Mouse (Mus musculus) C2C12 (cell line): ENCODE measurements around the gene Fam114a1. TPM values are rescaled to one million over a fixed set of nuclear protein-coding genes. Genes with fewer than 3 reads are reported as not detected.

Experiments
- H3K27me3 ChIP-seq: one replicate; pipeline ENCODE4 v1.6.1; 2011; ENCODE audit not compliant: control insufficient read depth, insufficient read depth, insufficient read length
- H3K36me3 ChIP-seq: one replicate; pipeline ENCODE4 v1.6.1; 2011; ENCODE audit not compliant: control insufficient read depth, insufficient read depth
- H3K4me3 ChIP-seq: one replicate; pipeline ENCODE4 v1.5.1; 2011; ENCODE audit warnings: mild to moderate bottlenecking, control low read depth; ENCODE audit not compliant: poor library complexity, insufficient read depth, severe bottlenecking
- H3K79me2 ChIP-seq: one replicate; pipeline ENCODE4 v1.6.1; 2011; ENCODE audit not compliant: control insufficient read depth, insufficient read depth
- H3K79me3 ChIP-seq: one replicate; pipeline ENCODE4 v1.6.1; 2011; ENCODE audit warnings: low read depth, control low read depth
- H3ac ChIP-seq: one replicate; pipeline ENCODE3; 2011; ENCODE audit warnings: low read depth; ENCODE audit not compliant: control insufficient read depth, insufficient read length
- CEBPB ChIP-seq: IDR thresholded peaks from one replicate; pipeline ENCODE4 v1.6.1; 2011; ENCODE audit warnings: low read depth, mild to moderate bottlenecking, control low read depth, moderate library complexity
- CTCF ChIP-seq: IDR thresholded peaks from one replicate; pipeline ENCODE4 v1.5.1; 2011; ENCODE audit not compliant: control insufficient read depth, insufficient read depth, insufficient read length
- FOSL1 ChIP-seq: IDR thresholded peaks from one replicate; pipeline ENCODE4 v1.8.0; 2011; ENCODE audit warnings: mild to moderate bottlenecking, low read length; ENCODE audit not compliant: poor library complexity, insufficient read depth, severe bottlenecking
- MAX ChIP-seq: IDR thresholded peaks from one replicate; pipeline ENCODE4 v1.6.1; 2011; ENCODE audit warnings: mild to moderate bottlenecking, control low read depth
- MYOD1 ChIP-seq: IDR thresholded peaks from one replicate; pipeline ENCODE4 v1.6.1; 2011; ENCODE audit warnings: low read depth; ENCODE audit not compliant: control insufficient read depth, insufficient read length
- MYOG ChIP-seq: IDR thresholded peaks from one replicate; pipeline ENCODE4 v1.6.1; 2011; ENCODE audit not compliant: control insufficient read depth, insufficient read length; ENCODE audit errors: extremely low read depth
- USF1 ChIP-seq: IDR thresholded peaks from one replicate; pipeline ENCODE4 v1.6.1; 2011; ENCODE audit warnings: low read depth, mild to moderate bottlenecking, control low read depth, moderate library complexity
- microRNA-seq: library from miRNA; unstranded; fragments of <30 nt; microRNA quantifications from one replicate; pipeline ENCODE4, GENCODE M21; 2019; ENCODE audit warnings: borderline microRNAs expressed
- polyA plus RNA-seq: library from polyadenylated mRNA; unstranded; fragments of >200 nt; fragmentation: generic; extraction: Trizol; gene quantifications from one replicate; pipeline ENCODE4 v1.2.1, GENCODE M21; 2012; ENCODE audit warnings: missing spikeins

Fam114a1 gene
- polyA plus RNA-seq, 1 experiment, result 14.0 TPM

GRCm38 (mm10) chr5:65078081-65078480, 108.2 kb downstream of the Fam114a1 start:
- no peak for TF ChIP-seq USF1
- no peak for TF ChIP-seq CTCF
- TF ChIP-seq MAX, result no peak
- TF ChIP-seq FOSL1, result peak; percentile 4
- TF ChIP-seq MYOG, result no peak
- H3K79me2 ChIP-seq, result no peaks in the 10 kb centered on the region
- H3K79me3 ChIP-seq, result no peaks in the 10 kb centered on the region
- no peak overlapping the region for H3ac ChIP-seq
- H3K4me3 ChIP-seq, result no peak overlapping the region
- no peaks in the 10 kb centered on the region for H3K27me3 ChIP-seq
- H3K36me3 ChIP-seq, result no peaks in the 10 kb centered on the region

GRCm38 (mm10) chr5:65079881-65080280, 110.0 kb downstream of the Fam114a1 start:
- Histone ChIP-seq H3ac (no peak overlapping the region), H3K27me3 (no peaks in the 10 kb centered on the region), H3K79me2 (no peaks in the 10 kb centered on the region), H3K79me3 (no peaks in the 10 kb centered on the region), H3K4me3 (no peak overlapping the region), H3K36me3 (no peaks in the 10 kb centered on the region)
- TF ChIP-seq FOSL1 (no peak), USF1 (no peak), MYOG (no peak), CEBPB (no peak), CTCF (no peak), MYOD1 (no peak), MAX (no peak)

- TF ChIP-seq CEBPB, result no peak
Observed at GRCm38 (mm10) chr5:65081836-65082235, 112.0 kb downstream of the Fam114a1 start.

DNA sequence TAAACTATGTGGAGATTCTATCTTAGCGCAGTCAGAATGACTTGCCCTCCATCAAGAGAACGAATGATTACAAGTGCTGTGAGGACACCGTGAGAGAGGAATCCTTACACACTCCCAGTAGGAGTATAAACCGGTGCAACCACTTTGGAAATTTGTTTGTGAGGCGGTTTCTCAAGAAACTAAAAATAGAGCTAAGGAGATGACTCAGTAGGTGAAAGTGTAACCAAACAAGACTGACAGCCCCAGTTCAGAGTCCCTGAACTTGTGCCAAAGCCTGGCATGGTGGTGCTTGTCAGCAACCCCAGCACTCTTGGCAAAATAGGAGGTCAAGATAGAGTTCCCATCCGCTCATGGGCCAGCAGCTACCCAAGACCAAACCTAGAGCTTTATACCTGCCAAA, 116.7 kb downstream of the Fam114a1 start:
- Histone ChIP-seq H3K36me3 (no peaks in the 10 kb centered on the region), H3K27me3 (no peaks in the 10 kb centered on the region), H3K79me2 (no peaks in the 10 kb centered on the region), H3K79me3 (no peaks in the 10 kb centered on the region), H3K4me3 (no peak overlapping the region), H3ac (no peak overlapping the region)
- TF ChIP-seq MYOG, result no peak
- TF ChIP-seq FOSL1, result no peak
- no peak for TF ChIP-seq USF1
- TF ChIP-seq CEBPB, result no peak
- no peak for TF ChIP-seq MYOD1
- TF ChIP-seq MAX, result no peak
- TF ChIP-seq CTCF, result no peak

More at GRCm38 (mm10) chr5:65081836-65082235, 112.0 kb downstream of the Fam114a1 start:
- Histone ChIP-seq H3ac (no peak overlapping the region), H3K79me2 (no peaks in the 10 kb centered on the region), H3K27me3 (no peaks in the 10 kb centered on the region), H3K4me3 (no peak overlapping the region), H3K36me3 (no peaks in the 10 kb centered on the region), H3K79me3 (no peaks in the 10 kb centered on the region)

GRCm38 (mm10) chr5:65089707-65090106, 119.8 kb downstream of the Fam114a1 start:
- no peak for TF ChIP-seq FOSL1
- no peak for TF ChIP-seq USF1
- no peak for TF ChIP-seq MAX
- no peak for TF ChIP-seq CEBPB
- no peak for TF ChIP-seq CTCF
- no peak for TF ChIP-seq MYOD1
- TF ChIP-seq MYOG, result no peak
- Histone ChIP-seq H3K4me3 (no peak overlapping the region), H3K36me3 (no peaks in the 10 kb centered on the region), H3K79me2 (no peaks in the 10 kb centered on the region), H3K79me3 (no peaks in the 10 kb centered on the region), H3K27me3 (no peaks in the 10 kb centered on the region), H3ac (no peak overlapping the region)

DNA sequence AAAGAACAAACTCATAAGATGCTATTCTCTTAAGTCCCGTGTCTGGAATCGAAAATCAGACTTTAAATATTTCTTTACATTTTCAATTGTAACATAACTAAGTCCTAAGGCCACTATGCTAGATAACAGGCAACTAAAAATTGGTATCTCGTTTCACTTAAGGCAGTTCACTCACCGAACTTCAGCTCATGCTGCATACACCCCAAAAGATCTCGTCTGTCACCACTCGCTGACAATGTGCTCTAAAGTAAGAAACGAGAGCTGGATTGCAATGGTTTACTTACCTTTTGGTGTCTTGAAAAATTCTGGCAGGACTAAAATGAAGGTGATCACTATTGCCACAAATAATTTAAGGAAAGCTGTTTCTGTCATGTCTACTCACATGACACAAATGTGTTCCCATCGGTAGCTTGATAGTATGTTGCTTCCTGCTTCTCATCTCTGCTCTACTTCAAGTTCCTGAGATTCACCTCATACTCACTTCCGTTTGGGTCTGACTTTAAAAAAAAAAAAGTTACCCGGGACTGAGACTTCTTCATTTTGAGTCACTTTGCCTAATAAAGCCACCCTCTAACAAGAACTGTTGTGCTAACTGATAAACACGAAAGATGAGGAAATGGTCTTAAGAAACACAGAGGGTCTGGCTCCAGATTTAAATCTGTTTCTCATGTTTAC, 121.5 kb downstream of the Fam114a1 start:
- H3K79me2 ChIP-seq, result no peaks in the 10 kb centered on the region
- H3K79me3 ChIP-seq, result no peaks in the 10 kb centered on the region
- TF ChIP-seq FOSL1 (no peak), USF1 (no peak), MYOD1 (no peak), CTCF (no peak), CEBPB (no peak), MYOG (no peak), MAX (no peak)
- H3K36me3 ChIP-seq, result no peaks in the 10 kb centered on the region
- H3K27me3 ChIP-seq, result no peaks in the 10 kb centered on the region
- no peak overlapping the region for H3K4me3 ChIP-seq
- H3ac ChIP-seq, result no peak overlapping the region

Small RNA genes lying within 50 kb of the gene (microRNA-seq; reads per million reads assigned to microRNA genes)
- gene Mir574, result 261 reads per million, percentile 80 among the genes with 10 or more reads in this experiment

Other genes with a start within 250 kb of the Fam114a1 start
- gene Klf3, start 166.7 kb upstream of the Fam114a1 start, polyA plus RNA-seq, result 9.5 TPM
- gene Tlr1, start 36.5 kb upstream of the Fam114a1 start, polyA plus RNA-seq, result 0.01 TPM
- gene Tlr6, start 10.0 kb upstream of the Fam114a1 start, polyA plus RNA-seq, result 0.87 TPM
- not detected for gene Tmem156, start 122.1 kb downstream of the Fam114a1 start, polyA plus RNA-seq
- gene Klhl5, start 137.5 kb downstream of the Fam114a1 start, polyA plus RNA-seq, result 9.9 TPM
- gene Wdr19, start 229.6 kb downstream of the Fam114a1 start, polyA plus RNA-seq, result 2.9 TPM